ENCODE assay signal across 14 mouse cellular contexts in the genomic region with DNA sequence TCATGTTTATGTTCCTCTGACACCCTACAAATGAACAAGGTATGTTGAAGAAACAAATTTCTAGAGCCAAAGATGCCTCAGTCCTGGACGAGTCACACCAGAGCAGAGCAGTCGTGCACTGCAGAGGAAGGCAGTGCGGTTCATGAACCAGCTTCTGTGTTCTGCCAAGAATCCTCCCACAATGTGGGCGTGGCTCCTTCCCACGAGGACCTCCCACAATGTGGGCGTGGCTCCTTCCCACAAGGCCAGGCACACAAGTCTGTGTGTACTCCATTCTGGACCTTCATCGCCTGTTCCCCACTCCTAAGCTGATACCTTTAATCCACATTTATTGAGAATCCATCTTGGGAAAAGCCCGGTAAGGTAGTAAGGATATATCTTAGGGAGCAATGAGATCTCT. TPM values are rescaled to one million over a fixed set of nuclear protein-coding genes. Genes with fewer than 3 reads are reported as not detected.
DNase-seq lines count a peak whose midpoint lies in the region; ATAC-seq and TF ChIP-seq lines count a peak whose summit lies in the region.
"Had no signal": no experiment of that assay in that cellular context is flagged by ENCODE, and none has a peak within 500 bp of the region (broad histone marks: within the 10 kb centered on the region; RNA-seq: fewer than 3 reads in every experiment).

No protein-coding gene starts in this region.

- WGBS in midbrain, embryonic 11.5 days, result 72% methylated on average over 8 of the region's 8 CpGs
- 73% methylated on average over 8 of the region's 8 CpGs for WGBS in midbrain, postnatal 0 days
- 53% methylated on average over 8 of the region's 8 CpGs for WGBS in liver, embryonic 11.5 days

- H3K27ac ChIP-seq in midbrain, embryonic 11.5 days (ENCODE audit: low read depth, low read length), result no peak overlapping the region
- H3K27ac ChIP-seq in midbrain, postnatal 0 days (ENCODE audit: low read depth, low read length), result no peak overlapping the region
- H3K27ac ChIP-seq in liver, embryonic 11.5 days (ENCODE audit: low read depth, low read length), result no peak overlapping the region
- H3K27ac ChIP-seq: hindbrain, embryonic 12.5 days; liver, embryonic 14.5 days had no signal

- H3K9me3 ChIP-seq in midbrain, embryonic 11.5 days (ENCODE audit: control insufficient read depth, low read length), result no peaks in the 10 kb centered on the region
- no peaks in the 10 kb centered on the region for H3K9me3 ChIP-seq in midbrain, postnatal 0 days (ENCODE audit: low read length)
- H3K9me3 ChIP-seq in liver, embryonic 11.5 days (ENCODE audit: control insufficient read depth, low read length), result no peaks in the 10 kb centered on the region
- H3K9me3 ChIP-seq: hindbrain, embryonic 12.5 days had no signal

- no peak for ATAC-seq in midbrain, embryonic 11.5 days (ENCODE audit: low FRiP score)
- ATAC-seq in midbrain, postnatal 0 days (ENCODE audit: low FRiP score), result no peak
- peak; percentile 58 for ATAC-seq in liver, embryonic 11.5 days (replicated peaks; ENCODE audit: low FRiP score)
- ATAC-seq: forebrain, postnatal 0 days had no signal

- no peak overlapping the region for H3K4me2 ChIP-seq in midbrain, embryonic 11.5 days
- no peak overlapping the region for H3K4me2 ChIP-seq in midbrain, postnatal 0 days (ENCODE audit: low read depth, low read length, poor library complexity, severe bottlenecking)
- no peak overlapping the region for H3K4me2 ChIP-seq in liver, embryonic 11.5 days
- H3K4me2 ChIP-seq: hindbrain, embryonic 12.5 days had no signal

- no peaks in the 10 kb centered on the region for H3K36me3 ChIP-seq in midbrain, embryonic 11.5 days (ENCODE audit: control insufficient read depth, insufficient read depth, low read length)
- H3K36me3 ChIP-seq in midbrain, postnatal 0 days (ENCODE audit: insufficient read depth, low read length), result no peaks in the 10 kb centered on the region
- H3K36me3 ChIP-seq in liver, embryonic 11.5 days (ENCODE audit: control insufficient read depth, insufficient read depth, low read length), result no peaks in the 10 kb centered on the region
- H3K36me3 ChIP-seq: hindbrain, embryonic 12.5 days had no signal

- H3K4me1 ChIP-seq in midbrain, embryonic 11.5 days (ENCODE audit: control insufficient read depth, insufficient read depth, low read length), result no peaks in the 10 kb centered on the region
- no peaks in the 10 kb centered on the region for H3K4me1 ChIP-seq in midbrain, postnatal 0 days (ENCODE audit: insufficient read depth, low read length)
- H3K4me1 ChIP-seq in liver, embryonic 11.5 days (replicated peaks; ENCODE audit: control insufficient read depth, insufficient read depth, low read length), result no peaks in the 10 kb centered on the region
- H3K4me1 ChIP-seq: hindbrain, embryonic 12.5 days had no signal

- peak; percentile 45 for DNase-seq in midbrain, embryonic 11.5 days (ENCODE audit: low spot score, missing footprints)
- no peak for DNase-seq in midbrain, postnatal 0 days (ENCODE audit: low spot score)
- peak; percentile 89 for DNase-seq in R1 (ENCODE audit: low read depth, low spot score)
- no peak for DNase-seq in liver, embryonic 11.5 days (ENCODE audit: low spot score)
- DNase-seq in thymus, postnatal 4 days, result peak; percentile 65
- DNase-seq in cerebellum, adult 11 months, result no peak
- no peak for DNase-seq in embryo, embryonic 10 days (ENCODE audit: low spot score)
- DNase-seq: cerebellum, postnatal 25 days; forebrain, postnatal 0 days; gastrocnemius, postnatal 14 days; kidney, adult 18-20 months had no signal

- H3K9ac ChIP-seq in midbrain, embryonic 11.5 days (ENCODE audit: low read length), result no peak overlapping the region
- H3K9ac ChIP-seq in midbrain, postnatal 0 days (replicated peaks; ENCODE audit: low read length, poor library complexity, severe bottlenecking), result no peak overlapping the region
- no peak overlapping the region for H3K9ac ChIP-seq in liver, embryonic 11.5 days (ENCODE audit: low read depth, low read length)
- H3K9ac ChIP-seq: forebrain, postnatal 0 days; hindbrain, embryonic 12.5 days; liver, embryonic 14.5 days had no signal

- no peak overlapping the region for H3K4me3 ChIP-seq in midbrain, embryonic 11.5 days (ENCODE audit: low read depth, low read length)
- no peak overlapping the region for H3K4me3 ChIP-seq in midbrain, postnatal 0 days (ENCODE audit: low read depth, low read length)
- H3K4me3 ChIP-seq in liver, embryonic 11.5 days (ENCODE audit: low read depth, low read length), result no peak overlapping the region
- H3K4me3 ChIP-seq: hindbrain, embryonic 12.5 days; megakaryocyte, embryonic 14.5 days had no signal

- no peak for TF ChIP-seq CTCF in midbrain, postnatal 0 days (IDR thresholded peaks at IDR 0.05)

- no peaks in the 10 kb centered on the region for H3K27me3 ChIP-seq in midbrain, embryonic 11.5 days (ENCODE audit: control insufficient read depth, insufficient read depth, low read length)
- no peaks in the 10 kb centered on the region for H3K27me3 ChIP-seq in midbrain, postnatal 0 days (ENCODE audit: insufficient read depth, low read length)
- H3K27me3 ChIP-seq in liver, embryonic 11.5 days (replicated peaks; ENCODE audit: control insufficient read depth, insufficient read depth, low read length), result no peaks in the 10 kb centered on the region
- H3K27me3 ChIP-seq: hindbrain, embryonic 12.5 days had no signal

RNA-seq across cellular contexts. Expression of a gene that starts 8.2 kb away (rescaled TPM):
- 0.79 and 0.94 TPM in 2 replicates for polyA plus RNA-seq in midbrain, embryonic 11.5 days (2014; fragmentation: Nextera tagmentation; extraction: Ambion mirVana)
- total RNA-seq in midbrain, postnatal 0 days (2014; rRNA removed), result 1.6 and 1.7 TPM in 2 replicates
- polyA plus RNA-seq in midbrain, postnatal 0 days (2015; fragmentation: Nextera tagmentation; extraction: Ambion mirVana), result 0.48 and 0.57 TPM in 2 replicates
- 6.6 and 7.8 TPM in 2 replicates for polyA plus RNA-seq in liver, embryonic 11.5 days (2014; fragmentation: Nextera tagmentation; extraction: Ambion mirVana)

RNA-seq across cellular contexts. Expression of a gene that starts 41.6 kb away (rescaled TPM):
- 30.2 and 30.8 TPM in 2 replicates for polyA plus RNA-seq in midbrain, embryonic 11.5 days (2014; fragmentation: Nextera tagmentation; extraction: Ambion mirVana)
- total RNA-seq in midbrain, postnatal 0 days (2014; rRNA removed), result 0.93 and 1.7 TPM in 2 replicates
- polyA plus RNA-seq in midbrain, postnatal 0 days (2015; fragmentation: Nextera tagmentation; extraction: Ambion mirVana), result 0.77 and 1.1 TPM in 2 replicates
- 26.7 and 27.5 TPM in 2 replicates for polyA plus RNA-seq in liver, embryonic 11.5 days (2014; fragmentation: Nextera tagmentation; extraction: Ambion mirVana)

Comparison
In these comparisons a context has a peak if more than half of its experiments do, and no peak if none do; other contexts are left out.
1. DNase-seq: peak in midbrain, embryonic 11.5 days (single experiment), R1 (single experiment) and thymus, postnatal 4 days (single experiment); none in midbrain, postnatal 0 days (single experiment), liver, embryonic 11.5 days (single experiment), cerebellum, adult 11 months (single experiment) and embryo, embryonic 10 days (single experiment).
2. RNA of a gene that starts 41.6 kb away (polyA plus RNA-seq): 30.2 to 30.8 TPM in midbrain, embryonic 11.5 days and 26.7 to 27.5 TPM in liver, embryonic 11.5 days; 0.77 to 1.1 TPM in midbrain, postnatal 0 days; every median in the first group is over 10 times any median in the second.